Mouse (Mus musculus) midbrain, embryonic 11.5 days (tissue): Measurements from ENCODE around the gene Cpxm2. TPM values are rescaled to one million over a fixed set of nuclear protein-coding genes. Genes with fewer than 3 reads are reported as not detected.

ENCODE experiments used
- ATAC-seq: fragments of 200-750 bp; cut with Nextera tagmentation; 2 replicates; pipeline ENCODE4 v1.8.0; 2017; ENCODE audit warnings: moderate TSS enrichment, moderate library complexity; ENCODE audit not compliant: low FRiP score
- DNase-seq: peaks from one replicate; pipeline ENCODE4 v3.0.0; 2015; ENCODE audit warnings: low spot score; ENCODE audit errors: missing footprints
- H3K27ac ChIP-seq: fragments of 300-500 bp; sonication (generic); 2 replicates; pipeline ENCODE4 v1.5.1; 2014; ENCODE audit warnings: low read depth, low read length
- H3K27me3 ChIP-seq: fragments of 300-500 bp; sonication (generic); 2 replicates; pipeline ENCODE4 v1.6.1; 2014; ENCODE audit warnings: mild to moderate bottlenecking, low read length, moderate library complexity, mixed read lengths; ENCODE audit not compliant: control insufficient read depth, insufficient read depth
- H3K36me3 ChIP-seq: fragments of 300-500 bp; sonication (generic); 2 replicates; pipeline ENCODE4 v1.6.1; 2014; ENCODE audit warnings: mild to moderate bottlenecking, low read length, moderate library complexity, mixed read lengths; ENCODE audit not compliant: control insufficient read depth, insufficient read depth
- H3K4me1 ChIP-seq: fragments of 300-500 bp; sonication (generic); 2 replicates; pipeline ENCODE4 v1.6.1; 2014; ENCODE audit warnings: low read length; ENCODE audit not compliant: control insufficient read depth, insufficient read depth
- H3K4me2 ChIP-seq: fragments of 300-500 bp; sonication (generic); 2 replicates; pipeline ENCODE4 v1.6.1; 2014; ENCODE audit warnings: mild to moderate bottlenecking, moderate library complexity
- H3K4me3 ChIP-seq: fragments of 300-500 bp; sonication (generic); 2 replicates; pipeline ENCODE4 v1.5.1; 2014; ENCODE audit warnings: low read depth, low read length
- H3K9ac ChIP-seq: fragments of 300-500 bp; sonication (generic); 2 replicates; pipeline ENCODE4 v1.6.1; 2014; ENCODE audit warnings: low read length
- H3K9me3 ChIP-seq: fragments of 300-500 bp; sonication (generic); 2 replicates; pipeline ENCODE4 v1.6.1; 2016; ENCODE audit warnings: low read length; ENCODE audit not compliant: control insufficient read depth
- WGBS: fragments of 180-500 bp; shearing (Covaris S2); extraction: QIAGEN DNeasy Blood & Tissue Kit; methylation state at CpG from one replicate; pipeline ENCODE4 v1.1.7; 2014; 5-methylcytosine and 5-hydroxymethylcytosine counted together
- polyA plus RNA-seq: library from polyadenylated mRNA; unstranded; fragments of >200 nt; fragmentation: Nextera tagmentation; extraction: Ambion mirVana; gene quantifications from 2 replicates; pipeline ENCODE4 v1.2.1, GENCODE M21; 2014

Cpxm2 gene
- polyA plus RNA-seq, 1 experiment from 2014 or later, result 1.3 TPM

GRCm38 (mm10) chr7:132070877-132071625 is 83.5 kb downstream of the Cpxm2 start:
- Histone ChIP-seq H3K36me3 (no peaks in the 10 kb centered on the region), H3K4me2 (no peak overlapping the region), H3K9ac (no peak overlapping the region), H3K9me3 (no peaks in the 10 kb centered on the region), H3K4me3 (no peak overlapping the region), H3K4me1 (no peaks in the 10 kb centered on the region), H3K27ac (no peak overlapping the region), H3K27me3 (no peaks in the 10 kb centered on the region)
- WGBS, result 87% methylated on average over 6 of the region's 6 CpGs
- no peak for ATAC-seq
- DNase-seq, result no peak

DNA sequence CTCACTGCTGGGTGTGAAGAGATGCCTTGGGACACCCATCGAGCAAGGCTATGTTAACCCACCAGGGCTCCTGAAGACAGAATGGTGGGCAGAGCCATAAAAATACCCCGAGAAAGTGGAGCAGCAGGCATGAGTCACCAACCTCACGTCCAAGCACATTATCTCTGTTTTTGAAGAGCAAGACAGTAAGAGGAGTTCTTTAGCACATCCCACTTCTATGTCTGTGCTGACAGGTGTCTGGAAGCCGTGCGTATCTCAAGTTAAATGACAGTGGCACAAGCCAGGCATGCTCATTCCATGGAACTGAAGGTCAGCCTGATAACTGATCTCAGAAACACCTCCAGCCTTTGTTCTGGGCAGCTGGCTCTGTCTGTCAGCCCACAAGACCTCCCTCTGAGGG is 86.6 kb downstream of the Cpxm2 start:
- no peaks in the 10 kb centered on the region for H3K36me3 ChIP-seq
- H3K4me2 ChIP-seq, result no peak overlapping the region
- no peak for ATAC-seq
- H3K4me3 ChIP-seq, result no peak overlapping the region
- WGBS, result 88% methylated on average over 5 of the region's 5 CpGs
- no peaks in the 10 kb centered on the region for H3K9me3 ChIP-seq
- no peak overlapping the region for H3K9ac ChIP-seq
- no peaks in the 10 kb centered on the region for H3K27me3 ChIP-seq
- H3K27ac ChIP-seq, result no peak overlapping the region
- H3K4me1 ChIP-seq, result no peaks in the 10 kb centered on the region
- DNase-seq, result no peak

- 86% methylated on average over 5 of the region's 5 CpGs for WGBS
These were observed 87.0 kb downstream of the Cpxm2 start for GRCm38 (mm10) chr7:132067511-132067910.

DNA sequence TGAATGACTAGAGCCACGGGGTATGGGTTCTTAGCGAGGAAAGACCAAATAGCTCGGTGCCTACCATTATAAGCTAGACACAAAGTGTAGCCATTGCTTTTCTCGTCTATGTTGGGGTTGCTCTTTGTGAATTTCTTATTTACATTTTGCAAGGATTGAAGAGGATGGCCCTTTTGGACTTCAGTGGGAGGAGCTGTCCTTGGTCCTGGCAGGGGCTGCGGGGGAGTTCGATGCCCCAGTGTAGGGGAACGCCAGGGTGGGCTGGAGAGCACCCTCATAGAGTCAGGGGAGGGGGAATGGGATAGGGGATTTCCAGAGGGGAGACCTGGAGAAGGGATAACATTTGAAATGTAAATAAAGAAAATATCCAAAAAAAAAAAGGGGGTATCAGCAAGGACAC is 94.4 kb downstream of the Cpxm2 start:
- Histone ChIP-seq H3K27me3 (no peaks in the 10 kb centered on the region), H3K4me3 (no peak overlapping the region), H3K9ac (no peak overlapping the region), H3K36me3 (no peaks in the 10 kb centered on the region), H3K4me1 (no peaks in the 10 kb centered on the region), H3K27ac (no peak overlapping the region), H3K4me2 (no peak overlapping the region), H3K9me3 (no peaks in the 10 kb centered on the region)
- 83% methylated on average over 7 of the region's 7 CpGs for WGBS
- DNase-seq (no peak), ATAC-seq (no peak)

More at GRCm38 (mm10) chr7:132067511-132067910, 87.0 kb downstream of the Cpxm2 start:
- no peaks in the 10 kb centered on the region for H3K9me3 ChIP-seq
- H3K36me3 ChIP-seq, result no peaks in the 10 kb centered on the region
- ATAC-seq (no peak), DNase-seq (no peak)
- no peaks in the 10 kb centered on the region for H3K27me3 ChIP-seq
- H3K4me3 ChIP-seq, result no peak overlapping the region
- H3K9ac ChIP-seq, result no peak overlapping the region
- no peak overlapping the region for H3K4me2 ChIP-seq
- H3K27ac ChIP-seq, result no peak overlapping the region
- no peaks in the 10 kb centered on the region for H3K4me1 ChIP-seq

GRCm38 (mm10) chr7:132056565-132056964 is 98.0 kb downstream of the Cpxm2 start:
- Histone ChIP-seq H3K36me3 (no peaks in the 10 kb centered on the region), H3K9ac (no peak overlapping the region), H3K27ac (no peak overlapping the region), H3K4me3 (no peak overlapping the region), H3K9me3 (no peaks in the 10 kb centered on the region), H3K4me2 (no peak overlapping the region), H3K27me3 (no peaks in the 10 kb centered on the region), H3K4me1 (no peaks in the 10 kb centered on the region)
- WGBS, result 72% methylated on average over 7 of the region's 7 CpGs
- DNase-seq, result no peak
- no peak for ATAC-seq

DNA sequence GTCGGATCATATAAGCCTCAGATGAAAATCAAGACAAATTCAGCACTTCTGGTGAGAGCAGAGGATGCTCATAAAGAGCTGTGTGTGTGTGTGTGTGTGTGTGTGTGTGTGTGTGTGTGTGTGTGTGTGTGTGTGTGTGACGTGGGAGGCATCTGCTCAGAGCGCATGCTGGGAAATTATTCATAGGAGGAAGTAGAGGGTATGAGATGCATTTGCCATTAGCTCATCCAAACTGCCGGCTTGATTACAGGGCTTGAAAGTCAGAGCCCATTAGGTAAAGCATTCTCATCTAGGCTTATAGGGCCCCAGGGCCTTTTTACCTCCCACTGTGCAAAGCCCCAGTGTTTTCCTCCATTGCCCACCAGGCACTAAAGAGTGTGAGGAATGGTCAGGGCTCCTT is 107.9 kb downstream of the Cpxm2 start:
- peak; percentile 57 for DNase-seq

DNA sequence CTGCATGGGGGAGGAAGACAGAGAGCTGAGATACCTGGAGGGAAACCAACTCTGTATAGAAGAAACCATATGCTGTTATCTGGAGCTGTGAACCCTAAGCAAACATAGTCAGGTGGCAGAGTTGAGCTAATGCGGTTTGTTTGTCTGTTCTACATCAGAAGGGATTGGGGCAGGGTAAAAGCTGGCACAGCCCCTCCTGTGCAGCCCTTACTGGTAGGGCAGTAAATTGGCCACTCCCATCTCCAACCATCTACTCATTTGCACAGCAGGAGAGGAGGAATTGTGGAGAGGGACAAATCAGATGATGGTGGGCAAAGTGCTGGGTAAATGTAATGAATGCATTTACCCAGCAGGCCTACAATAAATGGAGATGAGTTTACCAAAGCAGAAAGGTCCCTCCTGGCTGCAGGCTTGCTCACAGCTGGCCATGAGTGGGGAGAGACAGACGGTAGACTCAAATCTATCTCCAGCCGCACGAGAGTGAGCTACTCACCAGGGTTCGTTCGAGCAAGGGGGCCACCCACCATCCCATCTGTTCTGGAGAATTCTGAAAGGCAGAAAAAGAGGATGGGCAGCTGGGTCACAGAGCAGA is 122.5 kb downstream of the Cpxm2 start:
- ATAC-seq, result no peak

More for the DNA sequence above, 107.9 kb downstream of the Cpxm2 start:
- Histone ChIP-seq H3K4me1 (no peaks in the 10 kb centered on the region), H3K36me3 (no peaks in the 10 kb centered on the region), H3K9ac (no peak overlapping the region), H3K27me3 (no peaks in the 10 kb centered on the region), H3K4me2 (no peak overlapping the region), H3K4me3 (no peak overlapping the region), H3K9me3 (no peaks in the 10 kb centered on the region), H3K27ac (no peak overlapping the region)
- no peak for ATAC-seq
- 64% methylated on average over 4 of the region's 4 CpGs for WGBS

DNA sequence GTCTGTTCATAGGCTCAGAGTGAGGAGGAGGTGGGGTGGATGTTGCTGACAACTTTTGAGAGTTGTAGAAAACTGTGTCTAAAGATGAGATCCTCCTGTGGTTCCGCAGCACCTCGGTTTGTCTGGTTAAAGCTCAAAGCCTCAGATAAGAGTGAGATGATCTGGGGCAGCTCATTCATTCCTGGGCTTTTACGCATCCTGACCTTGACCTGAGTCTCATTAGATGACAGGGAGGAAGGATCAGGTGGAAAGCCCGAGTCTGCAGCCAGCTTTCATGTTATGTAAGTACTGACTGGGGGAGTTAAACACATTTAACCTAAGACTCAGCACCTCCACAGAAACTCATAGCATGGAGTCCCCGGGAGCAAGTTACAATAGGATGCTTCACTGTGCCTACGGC is 127.9 kb downstream of the Cpxm2 start:
- H3K27me3 ChIP-seq, result no peaks in the 10 kb centered on the region
- H3K36me3 ChIP-seq, result no peaks in the 10 kb centered on the region
- ATAC-seq, result no peak
- no peak overlapping the region for H3K4me2 ChIP-seq
- WGBS, result 75% methylated on average over 6 of the region's 6 CpGs
- no peaks in the 10 kb centered on the region for H3K4me1 ChIP-seq
- no peak overlapping the region for H3K4me3 ChIP-seq
- H3K27ac ChIP-seq, result no peak overlapping the region
- H3K9ac ChIP-seq, result no peak overlapping the region
- H3K9me3 ChIP-seq, result no peaks in the 10 kb centered on the region
- peak; percentile 31 for DNase-seq

More for the DNA sequence above, 122.5 kb downstream of the Cpxm2 start:
- Histone ChIP-seq H3K36me3 (no peaks in the 10 kb centered on the region), H3K27me3 (no peaks in the 10 kb centered on the region), H3K4me1 (no peaks in the 10 kb centered on the region), H3K9me3 (no peaks in the 10 kb centered on the region), H3K4me2 (no peak overlapping the region), H3K9ac (no peak overlapping the region), H3K27ac (no peak overlapping the region), H3K4me3 (no peak overlapping the region)
- WGBS, result 64% methylated on average over 6 of the region's 6 CpGs
- peak; percentile 51 for DNase-seq

DNA sequence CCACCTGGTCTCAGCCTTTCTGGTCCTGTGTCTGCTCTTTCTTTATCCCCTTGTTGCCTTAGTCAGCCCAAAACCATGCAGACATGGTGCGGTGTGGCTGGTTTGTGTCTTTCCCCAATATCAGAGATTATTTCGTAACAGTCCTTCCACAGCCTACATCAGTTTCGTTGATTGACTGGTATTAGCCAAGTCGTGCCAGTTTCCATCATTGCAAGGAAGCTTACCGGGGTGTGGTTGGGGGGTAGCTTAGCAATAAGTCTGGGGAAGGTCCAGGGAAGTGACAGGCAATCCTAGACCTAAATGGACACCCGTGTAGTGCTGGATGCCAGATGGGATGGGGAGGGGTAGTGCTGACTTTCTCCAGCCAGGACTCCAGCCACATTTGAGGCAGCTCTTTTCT is 128.9 kb downstream of the Cpxm2 start:
- no peak for ATAC-seq
- Histone ChIP-seq H3K9ac (no peak overlapping the region), H3K9me3 (no peaks in the 10 kb centered on the region), H3K4me2 (no peak overlapping the region), H3K36me3 (no peaks in the 10 kb centered on the region), H3K27ac (no peak overlapping the region), H3K27me3 (no peaks in the 10 kb centered on the region), H3K4me3 (no peak overlapping the region), H3K4me1 (no peaks in the 10 kb centered on the region)
- 67% methylated on average over 6 of the region's 6 CpGs for WGBS
- DNase-seq, result peak; percentile 79
